Mouse (Mus musculus) lung, adult 2 months (tissue): ENCODE results near the gene Pde4d. TPM values are rescaled to one million over a fixed set of nuclear protein-coding genes. Genes with fewer than 3 reads are reported as not detected.

Source experiments
- DNase-seq: peaks from one replicate; pipeline ENCODE4 v3.0.0; 2022
- H3K4me1 ChIP-seq: fragments of 200-500 bp; 2 replicates; pipeline ENCODE4 v1.6.1; 2011; ENCODE audit warnings: low read length; ENCODE audit not compliant: control insufficient read depth, insufficient read depth
- H3K4me3 ChIP-seq: fragments of 200-500 bp; replicated peaks from 2 replicates; pipeline ENCODE3; 2011; ENCODE audit warnings: low read depth, mild to moderate bottlenecking, control low read depth, low read length; ENCODE audit errors: extremely low read depth
- CTCF ChIP-seq: fragments of 200-500 bp; IDR thresholded peaks from 2 replicates; pipeline ENCODE4 v1.5.1; 2011; ENCODE audit warnings: mild to moderate bottlenecking, low read length, control low read depth; ENCODE audit not compliant: insufficient read depth
- POLR2A ChIP-seq: fragments of 200-500 bp; IDR thresholded peaks from 2 replicates; pipeline ENCODE4 v1.6.1; 2011; ENCODE audit warnings: low read depth, mild to moderate bottlenecking, control low read depth, low read length, borderline replicate concordance; ENCODE audit errors: extremely low read depth
- WGBS: fragments of 180-500 bp; shearing (Covaris S2); methylation state at CpG from one replicate; pipeline ENCODE4 v1.1.7; 2018; 5-methylcytosine and 5-hydroxymethylcytosine counted together
- polyA plus RNA-seq: library from polyadenylated mRNA; depleted of rRNA; stranded (reverse); fragments of >200 nt; gene quantifications from 2 replicates; pipeline ENCODE4 v1.2.3, GENCODE M21; 2012

Gene Pde4d
- polyA plus RNA-seq, 1 experiment: 20.0 TPM

DNA sequence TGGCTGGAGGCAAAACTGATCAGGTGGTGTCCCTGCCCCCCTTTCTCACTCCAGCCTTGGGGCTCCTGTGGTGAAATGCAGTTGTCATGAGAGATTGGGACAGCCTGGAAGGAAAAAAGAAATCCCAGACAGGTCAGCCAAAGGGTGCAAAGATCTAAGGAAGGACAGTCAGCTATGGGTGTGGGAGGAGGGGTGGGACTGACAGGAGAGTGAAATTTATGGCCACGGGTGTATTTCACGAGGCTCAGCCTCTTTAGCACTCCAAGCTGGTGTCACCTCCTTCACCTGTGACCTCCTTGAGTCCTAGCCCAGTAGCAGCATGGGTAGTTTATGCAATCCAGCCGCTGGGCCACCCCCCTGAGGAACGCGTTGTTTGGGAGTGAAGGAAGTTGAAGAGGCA is 1465.1 kb downstream of the Pde4d start:
- 25% methylated on average over 5 of the region's 5 CpGs for WGBS
- peaks cover 2% of the 10 kb centered on the region; the same call in 1 of the 2 replicates for H3K4me1 ChIP-seq
- H3K4me3 ChIP-seq: no peak overlapping the region
- no peak for TF ChIP-seq POLR2A
- TF ChIP-seq CTCF: no peak
- DNase-seq: no peak

DNA sequence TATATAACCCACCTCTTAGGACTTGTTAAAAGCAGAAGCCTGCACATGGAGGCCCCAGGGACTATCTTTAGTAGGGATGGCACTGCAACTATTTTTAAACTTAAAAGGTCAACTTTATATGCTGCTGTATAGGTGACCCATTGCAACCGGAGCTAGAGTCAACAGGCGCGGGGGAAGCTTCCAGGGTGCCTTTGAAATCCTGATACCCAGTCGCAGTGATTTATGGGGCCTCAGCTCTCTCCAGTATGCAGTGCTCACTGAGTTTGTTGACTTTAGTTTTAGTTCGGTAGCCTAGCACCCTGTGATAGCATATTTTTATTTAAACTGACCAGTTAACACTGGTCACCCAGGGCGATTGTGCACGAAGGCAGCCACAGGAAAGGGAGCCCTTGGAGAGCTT is 1465.8 kb downstream of the Pde4d start:
- H3K4me3 ChIP-seq: no peak overlapping the region
- DNase-seq: no peak

DNA sequence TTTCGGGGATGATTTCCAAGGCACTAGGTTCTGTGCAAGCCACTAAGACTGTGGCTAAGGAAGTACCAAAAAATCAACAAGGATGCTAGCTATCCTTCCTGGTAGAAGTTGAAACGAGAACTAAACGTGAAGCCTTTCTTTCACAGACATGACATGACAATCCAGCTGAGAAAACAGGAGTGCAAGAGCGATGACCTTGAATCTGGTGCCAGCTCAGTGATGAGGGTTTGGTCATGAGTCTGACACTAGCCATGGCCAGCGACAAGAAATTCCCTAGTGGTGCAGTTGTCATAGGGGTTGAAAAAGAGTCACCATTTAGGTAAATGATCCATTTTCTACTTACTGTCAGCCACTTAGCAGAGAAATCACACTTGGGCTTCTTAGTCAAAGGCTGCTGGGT is 1466.2 kb downstream of the Pde4d start:
- WGBS: 60% methylated on average over 5 of the region's 5 CpGs

More for the DNA sequence above, 1465.8 kb downstream of the Pde4d start:
- TF ChIP-seq POLR2A (no peak), CTCF (no peak)
- peaks cover 2% of the 10 kb centered on the region; the same call in 1 of the 2 replicates for H3K4me1 ChIP-seq
- 43% methylated on average over 7 of the region's 7 CpGs for WGBS

DNA sequence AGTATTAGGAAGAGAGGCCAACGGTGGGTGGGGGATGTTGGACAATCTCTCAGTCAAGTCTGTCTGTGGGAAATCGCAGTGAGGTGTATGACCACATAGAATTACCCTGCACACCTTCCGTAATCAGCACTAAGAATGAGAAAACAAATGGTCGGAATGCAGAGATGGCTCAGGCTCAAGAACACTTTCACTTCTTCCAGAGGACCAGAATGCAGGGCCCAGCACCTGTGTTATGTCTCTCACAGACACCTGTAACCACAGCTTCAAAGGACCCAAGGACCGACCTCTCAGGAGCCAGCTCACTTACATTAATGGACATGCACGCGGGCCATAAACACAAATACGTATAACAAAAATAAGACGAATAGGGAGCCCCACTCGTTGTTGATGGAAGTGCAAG is 1467.8 kb downstream of the Pde4d start:
- TF ChIP-seq CTCF: no peak
- no peak for TF ChIP-seq POLR2A
- Histone ChIP-seq H3K4me3 (no peak overlapping the region), H3K4me1 (peaks cover 2% of the 10 kb centered on the region; the same call in 1 of the 2 replicates)
- 77% methylated on average over 10 of the region's 10 CpGs for WGBS
- DNase-seq: no peak

More for the DNA sequence above, 1466.2 kb downstream of the Pde4d start:
- Histone ChIP-seq H3K4me1 (peaks cover 2% of the 10 kb centered on the region; the same call in 1 of the 2 replicates), H3K4me3 (no peak overlapping the region)
- no peak for TF ChIP-seq CTCF
- no peak for TF ChIP-seq POLR2A
- DNase-seq: no peak

DNA sequence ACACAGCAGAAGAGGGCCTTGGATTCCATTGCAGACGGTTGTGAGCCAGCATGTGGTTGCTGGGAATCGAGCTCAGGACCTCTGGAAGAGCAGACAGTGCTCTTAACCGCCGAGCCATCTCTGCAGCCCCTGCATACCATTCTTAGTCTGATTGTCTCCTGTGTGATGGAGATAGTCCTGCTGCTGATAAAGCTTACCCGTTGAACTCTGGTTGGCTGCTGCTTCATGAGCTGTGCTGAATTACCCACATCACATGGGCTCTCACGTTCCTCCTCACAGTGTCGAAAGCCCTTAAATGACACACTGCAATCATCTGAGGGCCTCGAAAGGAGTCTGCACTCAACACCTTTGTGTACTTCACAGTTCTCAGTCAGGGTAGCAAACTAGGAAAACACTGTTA is 1468.9 kb downstream of the Pde4d start:
- no peak overlapping the region for H3K4me3 ChIP-seq
- TF ChIP-seq CTCF: no peak
- no peak for TF ChIP-seq POLR2A
- WGBS: 58% methylated on average over 8 of the region's 8 CpGs
- DNase-seq: no peak
- H3K4me1 ChIP-seq: peaks cover 2% of the 10 kb centered on the region; the same call in 1 of the 2 replicates

DNA sequence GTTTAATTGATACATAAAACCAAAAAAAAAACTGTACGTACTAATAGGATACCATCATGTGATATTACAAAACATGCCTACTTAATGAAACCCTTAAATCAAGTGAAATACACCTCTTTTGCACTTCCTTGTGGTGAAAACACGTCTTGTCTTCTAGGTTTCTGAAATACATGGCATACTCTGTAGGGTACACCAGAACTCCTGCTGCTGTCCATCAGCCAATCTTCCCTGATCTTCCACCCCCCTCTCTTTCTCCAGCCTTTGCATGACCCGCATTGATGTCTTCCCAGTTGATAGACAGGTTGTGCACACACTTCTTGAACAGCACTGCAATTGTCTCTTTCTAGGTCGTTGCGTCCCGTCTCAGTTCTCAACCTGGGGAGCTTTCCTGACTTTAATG is 1470.5 kb downstream of the Pde4d start:
- no peak for DNase-seq
- no peak for TF ChIP-seq CTCF
- no peak for TF ChIP-seq POLR2A
- Histone ChIP-seq H3K4me3 (no peak overlapping the region), H3K4me1 (peaks cover 2% of the 10 kb centered on the region; the same call in 1 of the 2 replicates)
- WGBS: 83% methylated on average over 6 of the region's 6 CpGs

DNA sequence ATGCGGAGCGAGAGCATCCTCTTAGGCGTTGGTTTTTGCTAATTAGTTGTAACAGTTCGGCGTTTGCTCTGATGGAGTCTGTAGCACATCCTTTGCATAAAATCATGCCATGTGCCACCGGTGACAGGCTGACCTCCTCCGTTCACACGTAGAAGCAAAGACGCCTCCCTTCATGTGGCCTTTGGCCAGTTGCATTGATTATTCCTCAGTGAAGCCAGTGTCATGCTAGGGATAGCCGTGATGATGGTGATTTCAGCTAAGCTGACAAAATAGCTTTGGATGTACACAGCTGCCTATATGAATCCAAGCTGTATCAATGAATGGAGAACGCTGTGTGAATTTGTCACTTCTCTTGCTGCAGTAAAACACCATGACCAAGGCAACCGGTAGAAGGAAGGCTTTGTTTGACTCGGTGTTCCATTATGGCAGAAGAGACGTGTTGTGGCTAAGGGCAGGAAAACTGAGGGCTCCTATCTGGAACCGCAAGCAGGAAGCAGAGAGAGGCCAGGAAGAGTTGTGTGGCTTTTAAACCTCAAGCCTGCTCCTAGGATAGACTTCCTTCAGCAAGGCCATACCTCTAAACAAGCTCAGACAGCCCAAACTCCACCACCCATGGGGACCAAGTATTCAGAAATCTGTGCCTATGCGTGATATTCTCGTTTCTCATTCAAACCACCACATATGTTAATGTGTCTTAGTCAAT is 1471.7 kb downstream of the Pde4d start:
- 82% methylated on average over 17 of the region's 17 CpGs for WGBS

DNA sequence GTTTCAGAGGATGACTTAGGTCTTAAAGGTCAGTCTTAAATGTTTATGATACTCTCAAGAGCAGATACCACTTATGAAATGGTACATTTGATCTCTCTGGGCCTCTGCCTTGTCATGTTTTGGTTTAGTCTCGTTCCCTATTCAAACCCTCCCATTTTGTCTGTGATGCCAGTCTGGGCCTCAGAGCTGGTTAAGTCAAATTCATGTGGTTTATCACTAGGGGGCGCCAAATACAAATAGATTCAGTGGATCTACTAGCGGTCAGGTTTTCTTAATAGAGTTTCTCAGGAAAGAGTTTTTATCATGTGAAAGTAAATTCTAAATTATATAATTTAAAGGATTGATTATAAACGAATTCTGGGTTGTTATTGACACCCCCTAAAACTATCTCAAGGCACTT is 1472.5 kb downstream of the Pde4d start:
- 1% methylated on average over 4 of the region's 4 CpGs for WGBS
- no peak for DNase-seq
- H3K4me1 ChIP-seq: no peaks in the 10 kb centered on the region; the same call in 1 of the 2 replicates
- TF ChIP-seq CTCF (no peak), POLR2A (no peak)
- H3K4me3 ChIP-seq: no peak overlapping the region

More for the DNA sequence above, 1471.7 kb downstream of the Pde4d start:
- Histone ChIP-seq H3K4me3 (no peak overlapping the region), H3K4me1 (peaks cover 2% of the 10 kb centered on the region; the same call in 1 of the 2 replicates)
- TF ChIP-seq CTCF (no peak), POLR2A (no peak)
- no peak for DNase-seq

DNA sequence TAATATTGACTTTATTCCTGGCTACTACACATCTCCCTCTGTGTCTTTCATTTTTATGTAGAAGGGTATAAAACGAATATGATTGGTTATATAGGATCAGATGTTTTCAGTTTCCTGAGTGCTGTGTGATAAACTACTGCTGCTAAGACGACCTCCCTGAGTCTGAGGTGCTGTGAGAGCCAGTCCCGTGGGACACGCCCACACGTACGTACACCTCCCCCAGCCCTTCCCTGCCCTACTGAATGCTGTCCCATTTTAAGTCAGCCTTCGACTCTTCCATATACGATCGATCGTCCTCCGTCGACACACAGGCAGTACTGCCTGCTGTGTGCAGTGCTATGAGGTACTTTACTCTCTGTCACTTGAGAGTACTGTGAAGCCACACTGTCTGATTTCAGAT is 1473.0 kb downstream of the Pde4d start:
- no peak overlapping the region for H3K4me3 ChIP-seq
- TF ChIP-seq POLR2A (no peak), CTCF (no peak)
- H3K4me1 ChIP-seq: no peaks in the 10 kb centered on the region; the same call in 1 of the 2 replicates
- DNase-seq: no peak
- whole genome bisulfite sequencing: 65% methylated on average over 12 of the region's 12 CpGs

DNA sequence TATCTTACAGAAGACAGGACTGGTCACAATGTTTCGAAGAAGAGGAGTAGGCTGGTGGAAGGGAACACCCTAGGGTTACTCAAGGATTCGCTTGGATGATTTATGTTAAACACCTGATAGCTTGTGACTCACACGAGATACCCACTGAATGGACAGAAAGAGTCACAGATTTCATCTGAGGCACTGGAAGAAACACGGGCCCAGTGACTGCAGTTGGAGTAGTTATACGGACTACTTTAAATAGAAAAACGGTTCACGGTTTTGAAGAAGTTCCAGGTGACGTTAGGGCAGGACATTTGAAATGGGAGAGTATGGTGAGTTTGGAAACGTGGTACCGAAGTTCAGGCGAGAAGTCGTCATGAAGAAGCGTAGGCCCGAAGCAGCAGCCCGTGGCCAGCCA is 1475.0 kb downstream of the Pde4d start:
- no peak for TF ChIP-seq CTCF
- WGBS: 93% methylated on average over 15 of the region's 15 CpGs
- Histone ChIP-seq H3K4me3 (no peak overlapping the region), H3K4me1 (no peaks in the 10 kb centered on the region; the same call in 1 of the 2 replicates)
- DNase-seq: no peak
